Mouse (Mus musculus): ENCODE measurements around the gene Man2b2. TPM values are rescaled to one million over a fixed set of nuclear protein-coding genes. Genes with fewer than 3 reads are reported as not detected.
A peak's percentile ranks its signal among the peaks of the same experiment; 100 is the strongest.

Man2b2 gene
- polyA plus RNA-seq, 1 experiment = 111 TPM

DNA sequence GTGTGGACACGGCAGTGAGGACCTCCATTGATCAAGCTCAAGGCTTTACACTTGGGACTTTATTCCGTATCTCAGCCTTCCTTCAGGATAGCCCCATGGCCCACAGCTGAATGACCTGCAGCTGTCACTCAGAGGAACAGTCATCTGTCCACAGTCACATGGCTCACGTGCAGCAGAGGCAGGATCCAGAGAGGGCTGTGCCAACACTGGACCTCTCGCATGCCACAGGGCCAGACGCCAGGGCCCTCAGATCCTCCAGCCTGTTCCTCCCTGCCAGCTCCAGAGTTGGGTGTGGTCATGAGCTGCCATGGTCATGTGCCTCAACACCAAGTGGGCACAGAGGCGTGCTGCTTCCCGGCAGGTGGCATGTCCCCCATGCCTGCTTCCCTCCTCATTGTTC, 21.3 kb downstream of the Man2b2 start:
- Histone ChIP-seq H3K4me3 (ENCODE audit: insufficient read depth, low read length) (no peak overlapping the region), H3K27ac (ENCODE audit: insufficient read depth, low read depth, low read length) (no peak overlapping the region), H3K4me1 (ENCODE audit: control insufficient read depth, insufficient read depth, low read length) (peaks cover 4% of the 10 kb centered on the region)
- TF ChIP-seq POLR2A (IDR thresholded peaks at IDR 0.05; ENCODE audit: borderline replicate concordance, low read depth, low read length) (no peak), CTCF (IDR thresholded peaks at IDR 0.05; ENCODE audit: low read depth, low read length) (no peak)

DNA sequence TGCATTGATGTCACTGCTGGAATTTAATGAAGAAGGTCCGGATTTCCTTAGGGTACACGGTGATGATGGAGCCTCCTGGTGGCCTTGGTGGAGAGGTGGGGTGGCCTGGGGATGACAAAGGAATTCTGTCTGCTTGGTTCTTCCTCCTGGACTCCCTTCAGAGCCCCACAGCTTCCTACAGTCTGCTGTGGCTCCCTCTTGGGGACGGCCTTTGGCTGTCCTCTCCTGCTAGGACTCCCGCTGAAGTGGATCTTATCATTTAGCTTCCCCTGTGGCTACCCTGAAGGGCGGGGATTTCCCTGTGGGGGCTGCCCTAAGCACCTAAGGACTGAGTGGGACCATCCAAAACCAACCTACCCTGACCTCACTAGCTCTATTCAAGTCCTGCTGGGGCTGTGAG, 23.3 kb downstream of the Man2b2 start:
- TF ChIP-seq CTCF (IDR thresholded peaks at IDR 0.05; ENCODE audit: low read depth, low read length) (no peak), POLR2A (IDR thresholded peaks at IDR 0.05; ENCODE audit: borderline replicate concordance, low read depth, low read length) (no peak)
- Histone ChIP-seq H3K4me3 (ENCODE audit: insufficient read depth, low read length) (no peak overlapping the region), H3K4me1 (ENCODE audit: control insufficient read depth, insufficient read depth, low read length) (peaks cover 3% of the 10 kb centered on the region; the same call in 1 of the 2 replicates), H3K27ac (ENCODE audit: insufficient read depth, low read depth, low read length) (no peak overlapping the region)

DNA sequence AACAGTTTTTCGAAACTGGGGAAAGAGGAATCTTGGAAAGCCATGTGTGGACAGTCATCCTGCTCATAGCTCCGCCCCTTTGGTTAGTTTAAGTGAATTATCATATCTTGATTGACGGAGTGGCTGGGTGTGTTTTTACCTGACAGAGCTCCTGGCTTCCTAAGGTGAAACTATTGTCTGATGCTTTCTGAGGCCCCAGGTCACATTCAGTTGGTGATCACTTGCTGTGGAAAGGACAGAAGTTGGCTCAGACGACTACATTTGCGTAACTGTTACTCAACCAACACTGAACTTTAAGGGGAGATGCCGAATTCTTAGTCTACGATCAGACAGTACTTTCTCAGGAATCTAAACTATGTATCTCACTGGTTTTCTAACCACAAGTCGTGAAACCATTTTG, 33.2 kb downstream of the Man2b2 start:
- H3K4me3 ChIP-seq (ENCODE audit: insufficient read depth, low read length) = peak overlapping the region; percentile 70
- H3K4me1 ChIP-seq (ENCODE audit: control insufficient read depth, insufficient read depth, low read length) = peaks cover 21% of the 10 kb centered on the region
- no peak overlapping the region for H3K27ac ChIP-seq (ENCODE audit: insufficient read depth, low read depth, low read length)
- TF ChIP-seq POLR2A (IDR thresholded peaks at IDR 0.05; ENCODE audit: borderline replicate concordance, low read depth, low read length) = no peak
- no peak for TF ChIP-seq CTCF (IDR thresholded peaks at IDR 0.05; ENCODE audit: low read depth, low read length)

DNA sequence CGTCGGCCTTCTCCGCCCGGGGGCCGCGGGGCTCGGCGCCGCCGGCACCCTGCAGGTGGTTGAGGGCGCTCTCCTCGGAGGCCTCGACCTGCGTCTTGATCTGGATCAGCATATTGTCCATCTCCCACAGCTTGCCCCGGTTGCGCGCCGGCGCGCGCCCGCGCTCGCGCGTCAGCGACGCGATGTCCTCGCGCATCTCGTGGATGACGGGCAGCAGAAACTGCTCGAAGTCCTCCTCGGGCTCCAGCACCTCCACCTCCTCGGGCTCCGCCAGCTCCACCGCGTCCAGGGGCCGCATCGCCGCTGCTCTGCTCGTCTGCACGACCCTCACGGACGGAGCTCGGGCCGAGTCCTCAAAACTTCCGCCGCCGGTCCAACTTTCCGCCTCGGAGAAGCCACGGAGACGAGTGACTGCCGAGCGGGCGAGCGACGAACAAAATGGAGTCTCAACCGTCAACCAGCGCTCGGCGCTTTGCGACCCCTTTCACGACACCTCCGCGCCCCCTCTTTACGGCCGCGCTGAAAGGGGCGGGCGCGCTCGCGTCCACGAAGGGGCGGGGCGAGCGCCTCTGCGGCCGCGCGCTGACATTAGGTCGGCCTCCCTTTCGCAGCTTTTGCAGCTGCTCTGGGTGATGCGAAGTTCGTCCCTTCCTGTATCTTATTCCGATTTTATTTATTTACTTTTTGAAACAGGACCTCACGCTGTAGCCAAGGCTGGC, 34.0 kb downstream of the Man2b2 start, which contains the start of gene Mrfap1:
Gene Mrfap1, minus strand, starts transcription at position 477 of the 719 bp plus-strand sequence.
- H3K27ac ChIP-seq (ENCODE audit: insufficient read depth, low read depth, low read length) = peak within 1 kb of the TSS; percentile 86

DNA sequence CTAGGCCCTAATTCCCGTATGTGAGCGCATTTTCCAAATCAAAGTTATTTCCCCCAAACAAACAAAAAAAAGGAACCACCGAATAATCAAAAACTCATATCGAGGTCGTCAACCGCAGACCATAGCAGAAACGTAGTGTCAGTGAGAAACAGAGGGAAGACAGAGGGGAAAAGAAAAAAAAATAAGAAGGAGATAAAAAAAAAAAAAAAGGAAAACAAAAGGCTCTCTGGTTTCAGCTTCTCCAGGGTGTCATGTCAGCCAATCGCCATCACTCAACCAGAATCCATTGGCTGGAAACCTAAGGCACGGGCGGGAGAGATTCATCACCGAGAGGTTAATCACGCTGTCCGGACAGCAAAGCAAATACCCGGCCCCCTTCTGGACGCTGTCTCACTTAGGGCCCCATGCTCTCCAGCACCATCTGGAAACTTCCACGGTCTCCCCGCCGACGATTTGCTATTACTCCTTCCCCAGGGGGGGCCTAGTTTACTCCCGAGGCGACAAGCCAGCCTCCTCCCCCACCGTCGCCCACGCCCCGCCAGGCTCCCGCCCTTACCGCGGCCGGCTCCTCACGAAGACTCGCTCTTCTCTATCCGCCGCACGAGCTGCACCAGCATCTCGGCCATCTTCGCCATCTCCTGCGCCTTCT, 34.7 kb downstream of the Man2b2 start:
- peak overlapping the region; percentile 70 for H3K4me3 ChIP-seq (ENCODE audit: insufficient read depth, low read length)
- peaks cover 31% of the 10 kb centered on the region for H3K4me1 ChIP-seq (ENCODE audit: control insufficient read depth, insufficient read depth, low read length)
- peak overlapping the region; percentile 86 for H3K27ac ChIP-seq (ENCODE audit: insufficient read depth, low read depth, low read length)

More for the DNA sequence above, 34.0 kb downstream of the Man2b2 start, which contains the start of gene Mrfap1:
- H3K4me3 ChIP-seq (ENCODE audit: insufficient read depth, low read length) = peak within 1 kb of the TSS; percentile 70
- peak; percentile 17; the same call in 1 of the 2 replicates for TF ChIP-seq POLR2A (IDR thresholded peaks at IDR 0.05; ENCODE audit: borderline replicate concordance, low read depth, low read length)
- H3K4me1 ChIP-seq (ENCODE audit: control insufficient read depth, insufficient read depth, low read length) = peaks cover 26% of the 10 kb centered on the region

GRCm38 (mm10) chr5:36791861-36792260, 38.6 kb downstream of the Man2b2 start:
- Histone ChIP-seq H3K4me1 (ENCODE audit: control insufficient read depth, insufficient read depth, low read length) (peaks cover 26% of the 10 kb centered on the region), H3K4me3 (ENCODE audit: insufficient read depth, low read length) (no peak overlapping the region), H3K27ac (ENCODE audit: insufficient read depth, low read depth, low read length) (peak overlapping the region; percentile 64)
- TF ChIP-seq CTCF (IDR thresholded peaks at IDR 0.05; ENCODE audit: low read depth, low read length) (no peak), POLR2A (IDR thresholded peaks at IDR 0.05; ENCODE audit: borderline replicate concordance, low read depth, low read length) (no peak)

- Histone ChIP-seq H3K27ac (ENCODE audit: insufficient read depth, low read depth, low read length) (no peak overlapping the region), H3K4me3 (ENCODE audit: insufficient read depth, low read length) (no peak overlapping the region), H3K4me1 (ENCODE audit: control insufficient read depth, insufficient read depth, low read length) (peaks cover under 1% of the 10 kb centered on the region)
- TF ChIP-seq CTCF (IDR thresholded peaks at IDR 0.05; ENCODE audit: low read depth, low read length) (no peak), POLR2A (IDR thresholded peaks at IDR 0.05; ENCODE audit: borderline replicate concordance, low read depth, low read length) (no peak)
Measured at GRCm38 (mm10) chr5:36786052-36786451, 44.4 kb downstream of the Man2b2 start.

- no peaks in the 10 kb centered on the region for H3K4me1 ChIP-seq (ENCODE audit: control insufficient read depth, insufficient read depth, low read length)
- H3K27ac ChIP-seq (ENCODE audit: insufficient read depth, low read depth, low read length) = no peak overlapping the region
- no peak for TF ChIP-seq CTCF (IDR thresholded peaks at IDR 0.05; ENCODE audit: low read depth, low read length)
- no peak for TF ChIP-seq POLR2A (IDR thresholded peaks at IDR 0.05; ENCODE audit: borderline replicate concordance, low read depth, low read length)
- H3K4me3 ChIP-seq (ENCODE audit: insufficient read depth, low read length) = no peak overlapping the region
Measured at GRCm38 (mm10) chr5:36779512-36779911, 50.9 kb downstream of the Man2b2 start.

DNA sequence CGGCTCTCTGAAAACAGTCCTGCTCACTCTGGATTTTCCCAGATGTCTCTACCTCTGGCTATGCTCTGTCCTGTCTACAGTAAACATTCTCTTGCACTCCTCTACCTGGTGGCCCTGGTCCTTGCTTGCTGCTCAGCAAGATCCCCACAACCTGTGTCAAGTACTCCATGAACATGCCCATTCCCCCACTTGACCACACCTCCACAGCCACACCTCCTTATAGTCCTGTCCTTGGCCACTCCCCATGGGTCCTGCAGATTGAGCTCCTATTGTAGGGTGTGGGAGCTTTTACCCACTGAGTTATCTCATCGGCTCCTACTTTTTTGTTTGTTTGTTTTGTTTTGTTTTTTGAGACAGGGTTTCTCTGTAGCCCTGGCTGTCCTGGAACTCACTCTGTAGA, 51.6 kb downstream of the Man2b2 start:
- Histone ChIP-seq H3K4me1 (ENCODE audit: control insufficient read depth, insufficient read depth, low read length) (no peaks in the 10 kb centered on the region), H3K4me3 (ENCODE audit: insufficient read depth, low read length) (no peak overlapping the region), H3K27ac (ENCODE audit: insufficient read depth, low read depth, low read length) (no peak overlapping the region)
- no peak for TF ChIP-seq CTCF (IDR thresholded peaks at IDR 0.05; ENCODE audit: low read depth, low read length)
- no peak for TF ChIP-seq POLR2A (IDR thresholded peaks at IDR 0.05; ENCODE audit: borderline replicate concordance, low read depth, low read length)

- Histone ChIP-seq H3K4me3 (ENCODE audit: insufficient read depth, low read length) (no peak overlapping the region), H3K27ac (ENCODE audit: insufficient read depth, low read depth, low read length) (no peak overlapping the region), H3K4me1 (ENCODE audit: control insufficient read depth, insufficient read depth, low read length) (no peaks in the 10 kb centered on the region)
- TF ChIP-seq CTCF (IDR thresholded peaks at IDR 0.05; ENCODE audit: low read depth, low read length) (no peak), POLR2A (IDR thresholded peaks at IDR 0.05; ENCODE audit: borderline replicate concordance, low read depth, low read length) (no peak)
Measured at GRCm38 (mm10) chr5:36777186-36777585, 53.3 kb downstream of the Man2b2 start.

Data from bone marrow macrophage, adult 2 months (primary cell).